Mouse (Mus musculus) myocyte (in vitro differentiated cells): ENCODE data around the gene Vps37b. TPM values are rescaled to one million over a fixed set of nuclear protein-coding genes. Genes with fewer than 3 reads are reported as not detected.
A peak's percentile ranks its signal among the peaks of the same experiment; 100 is the strongest.

Experiments
- H3K27me3 ChIP-seq: one replicate; pipeline ENCODE4 v1.6.1; 2011; ENCODE audit not compliant: control insufficient read depth, insufficient read depth, insufficient read length
- H3K36me3 ChIP-seq: one replicate; pipeline ENCODE4 v1.6.1; 2011; ENCODE audit not compliant: control insufficient read depth, insufficient read depth
- H3K4me2 ChIP-seq: one replicate; pipeline ENCODE4 v1.6.1; 2011; ENCODE audit warnings: low read depth, control low read depth
- H3K4me3 ChIP-seq: one replicate; pipeline ENCODE4 v1.5.1; 2011; ENCODE audit warnings: mild to moderate bottlenecking, control low read depth, moderate library complexity
- H3K79me2 ChIP-seq: one replicate; pipeline ENCODE4 v1.6.1; 2011; ENCODE audit not compliant: control insufficient read depth, insufficient read depth
- H3ac ChIP-seq: one replicate; pipeline ENCODE4 v1.6.1; 2011; ENCODE audit not compliant: control insufficient read depth, insufficient read length
- CEBPB ChIP-seq: IDR thresholded peaks from 2 replicates; pipeline ENCODE4 v1.6.1; 2011; ENCODE audit warnings: mild to moderate bottlenecking, moderate library complexity; ENCODE audit not compliant: poor library complexity, insufficient read depth, severe bottlenecking
- E2F4 ChIP-seq: IDR thresholded peaks from one replicate; pipeline ENCODE4 v1.6.1; 2011; ENCODE audit warnings: mild to moderate bottlenecking, control low read depth, moderate library complexity; ENCODE audit not compliant: insufficient read depth
- MAX ChIP-seq: IDR thresholded peaks from one replicate; pipeline ENCODE4 v1.6.1; 2011; ENCODE audit warnings: low read depth, mild to moderate bottlenecking, control low read depth
- MYOD1 ChIP-seq, 3 experiments: IDR thresholded peaks; one replicate each; pipeline ENCODE4 v1.6.1; 2011; ENCODE audit warnings: control low read depth in 2 of 3, low read depth in 2 of 3, mild to moderate bottlenecking in 2 of 3, moderate library complexity in 1 of 3; ENCODE audit not compliant: insufficient read length in 2 of 3, control insufficient read depth in 1 of 3
- MYOG ChIP-seq, 3 experiments: IDR thresholded peaks; one replicate each; pipeline ENCODE4 v1.6.1; 2011; ENCODE audit warnings: control low read depth in 2 of 3, low read depth in 2 of 3, mild to moderate bottlenecking in 2 of 3; ENCODE audit not compliant: insufficient read length in 2 of 3, control insufficient read depth in 1 of 3, insufficient read depth in 1 of 3
- POLR2A ChIP-seq: IDR thresholded peaks from one replicate; pipeline ENCODE4 v1.6.1; 2011; ENCODE audit warnings: low read depth, mild to moderate bottlenecking, control low read depth, moderate library complexity; ENCODE audit not compliant: insufficient read length
- POLR2AphosphoS2 ChIP-seq: IDR thresholded peaks from one replicate; pipeline ENCODE4 v1.6.1; 2011; ENCODE audit warnings: low read depth, control low read depth; ENCODE audit not compliant: insufficient read length
- REST ChIP-seq: IDR thresholded peaks from one replicate; pipeline ENCODE4 v1.6.1; 2011; ENCODE audit warnings: mild to moderate bottlenecking, control low read depth, moderate library complexity; ENCODE audit not compliant: insufficient read depth, insufficient read length
- SRF ChIP-seq: IDR thresholded peaks from one replicate; pipeline ENCODE4 v1.6.1; 2011; ENCODE audit warnings: low read depth; ENCODE audit not compliant: control insufficient read depth, insufficient read length
- TCF12 ChIP-seq: IDR thresholded peaks from one replicate; pipeline ENCODE4 v1.6.1; 2011; ENCODE audit warnings: mild to moderate bottlenecking, control low read depth; ENCODE audit not compliant: poor library complexity, insufficient read depth, severe bottlenecking
- TCF3 ChIP-seq: IDR thresholded peaks from one replicate; pipeline ENCODE4 v1.6.1; 2011; ENCODE audit warnings: low read depth, control low read depth; ENCODE audit not compliant: insufficient read length
- USF1 ChIP-seq: IDR thresholded peaks from one replicate; pipeline ENCODE4 v1.6.1; 2011; ENCODE audit warnings: low read depth, mild to moderate bottlenecking, control low read depth, moderate library complexity
- polyA plus RNA-seq: library from polyadenylated mRNA; unstranded; fragments of >200 nt; fragmentation: generic; extraction: Trizol; gene quantifications from one replicate; pipeline ENCODE4 v1.2.1, GENCODE M21; 2012; ENCODE audit warnings: missing spikeins

Vps37b gene
- polyA plus RNA-seq, 1 experiment: 18.7 TPM

GRCm38 (mm10) chr5:123979221-123979979 is 52.7 kb downstream of the Vps37b start:
- no peak for TF ChIP-seq TCF3
- TF ChIP-seq POLR2AphosphoS2: no peak
- TF ChIP-seq MYOG (IDR thresholded peaks at IDR 0.05; ENCODE audit: control insufficient read depth in 1 of 3, insufficient read depth in 1 of 3, insufficient read length in 2 of 3, low read depth in 2 of 3): no peak
- TF ChIP-seq CEBPB: no peak
- TF ChIP-seq TCF12: no peak
- TF ChIP-seq MYOD1 (IDR thresholded peaks at IDR 0.05; ENCODE audit: control insufficient read depth in 1 of 3, insufficient read length in 2 of 3, low read depth in 2 of 3): peak in 1 of 3 experiments; percentile 50
- TF ChIP-seq SRF: no peak
- H3K27me3 ChIP-seq: no peaks in the 10 kb centered on the region
- H3K36me3 ChIP-seq: no peaks in the 10 kb centered on the region
- H3K4me2 ChIP-seq: no peak overlapping the region
- no peak overlapping the region for H3ac ChIP-seq
- H3K4me3 ChIP-seq: no peak overlapping the region
- peaks cover 6% of the 10 kb centered on the region for H3K79me2 ChIP-seq

- Histone ChIP-seq H3ac (no peak overlapping the region), H3K27me3 (no peaks in the 10 kb centered on the region), H3K36me3 (no peaks in the 10 kb centered on the region), H3K4me3 (no peak overlapping the region), H3K79me2 (peaks cover 6% of the 10 kb centered on the region), H3K4me2 (peak overlapping the region; percentile 18)
- TF ChIP-seq USF1 (no peak), POLR2A (no peak), MYOG (IDR thresholded peaks at IDR 0.05; ENCODE audit: control insufficient read depth in 1 of 3, insufficient read depth in 1 of 3, insufficient read length in 2 of 3, low read depth in 2 of 3) (peak in 1 of 3 experiments; percentile 64), MYOD1 (IDR thresholded peaks at IDR 0.05; ENCODE audit: control insufficient read depth in 1 of 3, insufficient read length in 2 of 3, low read depth in 2 of 3) (peak in 1 of 3 experiments; percentile 45)
Measured at GRCm38 (mm10) chr5:123978131-123978530, 53.9 kb downstream of the Vps37b start.

- H3K79me2 ChIP-seq: peaks cover 6% of the 10 kb centered on the region
- H3K36me3 ChIP-seq: no peaks in the 10 kb centered on the region
- no peak overlapping the region for H3K4me2 ChIP-seq
- no peak overlapping the region for H3K4me3 ChIP-seq
- H3K27me3 ChIP-seq: no peaks in the 10 kb centered on the region
- TF ChIP-seq POLR2AphosphoS2: no peak
- TF ChIP-seq CEBPB: no peak
- no peak for TF ChIP-seq MAX
- TF ChIP-seq REST: no peak
- no peak for TF ChIP-seq SRF
- TF ChIP-seq TCF3: no peak
- no peak for TF ChIP-seq E2F4
- TF ChIP-seq USF1: no peak
- no peak for TF ChIP-seq MYOD1 (IDR thresholded peaks at IDR 0.05; ENCODE audit: control insufficient read depth in 1 of 3, insufficient read length in 2 of 3, low read depth in 2 of 3)
- TF ChIP-seq MYOG (IDR thresholded peaks at IDR 0.05; ENCODE audit: control insufficient read depth in 1 of 3, insufficient read depth in 1 of 3, insufficient read length in 2 of 3, low read depth in 2 of 3): no peak
- TF ChIP-seq POLR2A: no peak
- TF ChIP-seq TCF12: no peak
- no peak overlapping the region for H3ac ChIP-seq
Measured at GRCm38 (mm10) chr5:123977231-123977630, 54.8 kb downstream of the Vps37b start.

GRCm38 (mm10) chr5:123975668-123976180 is 56.3 kb downstream of the Vps37b start:
- Histone ChIP-seq H3K4me2 (peak overlapping the region; percentile 92), H3K4me3 (no peak overlapping the region), H3K36me3 (no peaks in the 10 kb centered on the region), H3K27me3 (no peaks in the 10 kb centered on the region), H3ac (no peak overlapping the region), H3K79me2 (peaks cover 6% of the 10 kb centered on the region)
- peak in 2 of 3 experiments; percentile 41 to 73 for TF ChIP-seq MYOG (IDR thresholded peaks at IDR 0.05; ENCODE audit: control insufficient read depth in 1 of 3, insufficient read depth in 1 of 3, insufficient read length in 2 of 3, low read depth in 2 of 3)
- no peak for TF ChIP-seq POLR2AphosphoS2
- peak; percentile 11 for TF ChIP-seq TCF12
- no peak for TF ChIP-seq SRF
- no peak for TF ChIP-seq MAX
- TF ChIP-seq CEBPB: no peak
- no peak for TF ChIP-seq REST
- TF ChIP-seq E2F4: no peak
- no peak for TF ChIP-seq POLR2A
- TF ChIP-seq USF1: no peak
- TF ChIP-seq MYOD1 (IDR thresholded peaks at IDR 0.05; ENCODE audit: control insufficient read depth in 1 of 3, insufficient read length in 2 of 3, low read depth in 2 of 3): peak in 2 of 3 experiments; percentile 16 to 60
